Mouse (Mus musculus) activated CD4-positive, CD25-positive, alpha-beta regulatory T cell, adult 4 months (primary cell): ENCODE results near the gene Foxe3. TPM values are rescaled to one million over a fixed set of nuclear protein-coding genes. Genes with fewer than 3 reads are reported as not detected.

Experiments
- ATAC-seq: one replicate; pipeline ENCODE4 v1.8.0; 2017
- polyA plus RNA-seq, 2 experiments: library from polyadenylated mRNA; unstranded; fragments of 100-300 nt; shearing (Covaris generic); gene quantifications; one replicate each; pipeline ENCODE4 v1.2.1; 2017

Foxe3 gene
- polyA plus RNA-seq, 2 experiments from 2014 or later = not detected

GRCm38 (mm10) chr4:114916056-114916455, 9.8 kb downstream of the Foxe3 start:
- no peak for ATAC-seq

GRCm38 (mm10) chr4:114913594-114913962, 12.2 kb downstream of the Foxe3 start:
- no peak for ATAC-seq

- ATAC-seq = no peak
These were observed 12.9 kb downstream of the Foxe3 start for GRCm38 (mm10) chr4:114912705-114913593.

- no peak for ATAC-seq
These were observed 16.0 kb downstream of the Foxe3 start for GRCm38 (mm10) chr4:114909602-114910484.

GRCm38 (mm10) chr4:114908829-114909601, 16.8 kb downstream of the Foxe3 start, which contains the start of gene Foxd2:
Gene Foxd2, minus strand, starts transcription at chr4:114908873.
- ATAC-seq = peak; percentile 77

- peak; percentile 27 for ATAC-seq
These were observed 17.6 kb downstream of the Foxe3 start for GRCm38 (mm10) chr4:114907951-114908828.

- ATAC-seq = no peak
These were observed 18.5 kb downstream of the Foxe3 start for GRCm38 (mm10) chr4:114907056-114907917.

GRCm38 (mm10) chr4:114905969-114906680, 19.7 kb downstream of the Foxe3 start:
- ATAC-seq = no peak

GRCm38 (mm10) chr4:114905501-114905900, 20.3 kb downstream of the Foxe3 start:
- no peak for ATAC-seq

- ATAC-seq = no peak
These were observed 22.4 kb downstream of the Foxe3 start for GRCm38 (mm10) chr4:114903422-114903782.

- no peak for ATAC-seq
These were observed 23.0 kb downstream of the Foxe3 start for GRCm38 (mm10) chr4:114902641-114903421.

- peak; percentile 30 for ATAC-seq
These were observed 24.0 kb downstream of the Foxe3 start for GRCm38 (mm10) chr4:114901643-114902351.

GRCm38 (mm10) chr4:114900866-114901642, 24.8 kb downstream of the Foxe3 start:
- no peak for ATAC-seq

GRCm38 (mm10) chr4:114899885-114900284, 25.9 kb downstream of the Foxe3 start:
- ATAC-seq = no peak

- ATAC-seq = no peak
These were observed 28.0 kb downstream of the Foxe3 start for GRCm38 (mm10) chr4:114897853-114898252.

- no peak for ATAC-seq
These were observed 43.6 kb downstream of the Foxe3 start for GRCm38 (mm10) chr4:114882232-114882631.

- ATAC-seq = no peak
These were observed 49.3 kb downstream of the Foxe3 start for GRCm38 (mm10) chr4:114876441-114876972.
